Mouse (Mus musculus) small intestine, adult 2 months (tissue): ENCODE data around the gene C1s2. TPM values are rescaled to one million over a fixed set of nuclear protein-coding genes. Genes with fewer than 3 reads are reported as not detected.

ENCODE experiments used
- H3K27ac ChIP-seq: fragments of 200-500 bp; 2 replicates; pipeline ENCODE4 v1.5.1; 2012; ENCODE audit warnings: low read depth, low read length, control low read depth, inconsistent platforms; ENCODE audit not compliant: insufficient read depth
- H3K27me3 ChIP-seq: fragments of 200-500 bp; 2 replicates; pipeline ENCODE4 v1.6.1; 2012; ENCODE audit warnings: mild to moderate bottlenecking, moderate library complexity, low read length, inconsistent platforms; ENCODE audit not compliant: control insufficient read depth, insufficient read depth
- H3K36me3 ChIP-seq: fragments of 200-500 bp; 2 replicates; pipeline ENCODE4 v1.6.1; 2012; ENCODE audit warnings: mild to moderate bottlenecking, low read length, control low read depth, inconsistent platforms; ENCODE audit not compliant: control insufficient read depth, insufficient read depth
- H3K4me1 ChIP-seq: fragments of 200-500 bp; 2 replicates; pipeline ENCODE4 v1.6.1; 2012; ENCODE audit warnings: low read length, inconsistent platforms, mixed read lengths; ENCODE audit not compliant: control insufficient read depth, insufficient read depth, insufficient read length
- H3K4me3 ChIP-seq: fragments of 200-500 bp; 2 replicates; pipeline ENCODE4 v1.5.1; 2012; ENCODE audit warnings: low read depth, mild to moderate bottlenecking, control low read depth, inconsistent platforms, low read length, moderate library complexity
- CTCF ChIP-seq: fragments of 200-500 bp; IDR thresholded peaks from 2 replicates; pipeline ENCODE4 v1.5.1; 2012; ENCODE audit warnings: low read depth, mild to moderate bottlenecking, control low read depth, inconsistent platforms, low read length, moderate library complexity, mixed read lengths; ENCODE audit not compliant: insufficient replicate concordance, insufficient read length; ENCODE audit errors: extremely low read depth
- POLR2A ChIP-seq: fragments of 200-500 bp; IDR thresholded peaks from 2 replicates; pipeline ENCODE4 v1.6.1; 2012; ENCODE audit warnings: low read depth, mild to moderate bottlenecking, control low read depth, inconsistent platforms, low read length, moderate library complexity
- WGBS: fragments of 180-500 bp; shearing (Covaris S2); methylation state at CpG from one replicate; pipeline ENCODE4 v1.1.7; 2018; 5-methylcytosine and 5-hydroxymethylcytosine counted together
- polyA plus RNA-seq: library from polyadenylated mRNA; depleted of rRNA; stranded (reverse); fragments of >200 nt; gene quantifications from 2 replicates; pipeline ENCODE4 v1.2.3, GENCODE M21; 2012

The C1s2 gene
- polyA plus RNA-seq, 1 experiment, result not detected

DNA sequence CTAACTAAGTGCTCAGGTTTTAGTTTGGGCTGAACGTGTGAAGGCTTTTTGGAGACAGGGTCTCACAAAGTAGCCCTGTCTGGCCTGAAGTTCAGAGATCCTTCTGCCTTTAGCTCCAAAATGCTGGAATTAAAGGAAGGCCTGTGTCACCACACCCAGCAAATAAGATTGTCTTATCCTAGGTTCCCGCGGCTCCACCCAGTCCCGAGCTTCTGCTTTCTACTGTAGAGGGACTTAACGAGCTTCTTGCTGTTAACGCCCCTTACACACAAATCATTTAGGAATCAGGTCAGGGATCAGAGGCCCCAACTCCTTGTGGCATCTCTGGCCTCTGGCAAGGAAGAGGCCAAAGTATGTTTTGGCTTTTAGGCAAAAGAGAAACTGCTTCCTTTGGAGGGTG lies 36.2 kb upstream of the C1s2 start:
- no peak overlapping the region for H3K4me3 ChIP-seq
- H3K36me3 ChIP-seq, result peaks cover 10% of the 10 kb centered on the region
- H3K4me1 ChIP-seq, result peaks cover 18% of the 10 kb centered on the region
- WGBS, result 19% methylated on average over 6 of the region's 6 CpGs
- TF ChIP-seq CTCF (no peak), POLR2A (no peak)
- no peak overlapping the region for H3K27ac ChIP-seq
- H3K27me3 ChIP-seq, result no peaks in the 10 kb centered on the region

- H3K4me1 ChIP-seq, result peaks cover 15% of the 10 kb centered on the region; the same call in 1 of the 2 replicates
Observed at GRCm38 (mm10) chr6:124670281-124670900, 34.5 kb upstream of the C1s2 start.

GRCm38 (mm10) chr6:124669234-124669859 lies 33.5 kb upstream of the C1s2 start:
- Histone ChIP-seq H3K4me1 (peaks cover 18% of the 10 kb centered on the region; the same call in 1 of the 2 replicates), H3K4me3 (no peak overlapping the region), H3K27ac (no peak overlapping the region), H3K36me3 (peaks cover 8% of the 10 kb centered on the region; the same call in 1 of the 2 replicates), H3K27me3 (no peaks in the 10 kb centered on the region)
- 90% methylated on average over 11 of the region's 11 CpGs for WGBS
- TF ChIP-seq POLR2A (no peak), CTCF (no peak)

More at GRCm38 (mm10) chr6:124670281-124670900, 34.5 kb upstream of the C1s2 start:
- Histone ChIP-seq H3K27me3 (no peaks in the 10 kb centered on the region), H3K36me3 (peaks cover 12% of the 10 kb centered on the region), H3K27ac (peak overlapping the region; percentile 8; the same call in 1 of the 2 replicates), H3K4me3 (no peak overlapping the region)
- TF ChIP-seq POLR2A (no peak), CTCF (no peak)
- WGBS, result 59% methylated on average over 7 of the region's 7 CpGs

GRCm38 (mm10) chr6:124665011-124665410 lies 29.1 kb upstream of the C1s2 start:
- peaks cover 3% of the 10 kb centered on the region; the same call in 1 of the 2 replicates for H3K36me3 ChIP-seq
- no peak overlapping the region for H3K27ac ChIP-seq
- H3K4me3 ChIP-seq, result no peak overlapping the region
- peaks cover 9% of the 10 kb centered on the region for H3K4me1 ChIP-seq
- H3K27me3 ChIP-seq, result no peaks in the 10 kb centered on the region
- no peak for TF ChIP-seq POLR2A
- TF ChIP-seq CTCF, result no peak
- WGBS, result 88% methylated on average over 10 of the region's 10 CpGs

DNA sequence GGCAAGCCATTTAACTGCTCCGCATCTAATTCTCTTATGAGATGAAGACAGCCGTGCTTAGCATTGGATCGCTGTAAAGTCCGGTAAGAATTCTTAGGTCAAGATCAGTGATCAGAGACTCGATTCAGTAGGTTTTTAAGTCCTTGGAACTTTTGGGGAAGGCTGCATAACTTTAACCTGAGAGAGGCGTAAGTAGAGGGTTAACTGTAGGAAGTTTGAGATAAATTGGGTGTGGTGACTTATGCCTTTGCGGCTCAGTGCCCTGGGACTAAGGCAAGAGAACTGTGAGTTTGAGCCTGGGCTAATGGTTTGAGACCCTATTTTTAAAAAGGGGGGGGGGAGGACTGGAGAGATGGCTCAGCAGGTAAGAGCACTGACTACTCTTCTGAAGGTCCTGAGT lies 28.4 kb upstream of the C1s2 start:
- Histone ChIP-seq H3K4me1 (peaks cover 9% of the 10 kb centered on the region), H3K4me3 (no peak overlapping the region; the same call in 1 of the 2 replicates), H3K27me3 (no peaks in the 10 kb centered on the region), H3K36me3 (peaks cover 3% of the 10 kb centered on the region; the same call in 1 of the 2 replicates), H3K27ac (peak overlapping the region; percentile 38; the same call in 1 of the 2 replicates)
- TF ChIP-seq POLR2A (no peak), CTCF (no peak)
- WGBS, result 52% methylated on average over 7 of the region's 7 CpGs

GRCm38 (mm10) chr6:124663424-124663795 lies 27.5 kb upstream of the C1s2 start:
- no peaks in the 10 kb centered on the region for H3K27me3 ChIP-seq
- H3K36me3 ChIP-seq, result peaks cover 3% of the 10 kb centered on the region; the same call in 1 of the 2 replicates
- peak overlapping the region; percentile 92 for H3K27ac ChIP-seq
- TF ChIP-seq CTCF, result 0 out of 2 replicates have a peak, but pooled peaks have one; percentile 2
- TF ChIP-seq POLR2A, result no peak
- WGBS, result 4% methylated on average over 13 of the region's 13 CpGs
- H3K4me3 ChIP-seq, result peak overlapping the region; percentile 95
- H3K4me1 ChIP-seq, result peaks cover 9% of the 10 kb centered on the region
